Mouse (Mus musculus) olfactory bulb, adult 2 months (tissue): ENCODE measurements around the gene Aes. TPM values are rescaled to one million over a fixed set of nuclear protein-coding genes. Genes with fewer than 3 reads are reported as not detected.

ENCODE experiments used
- H3K27ac ChIP-seq: fragments of 200-500 bp; 2 replicates; pipeline ENCODE4 v1.5.1; 2012; ENCODE audit warnings: low read depth, low read length; ENCODE audit not compliant: insufficient read depth
- H3K4me1 ChIP-seq: fragments of 200-500 bp; 2 replicates; pipeline ENCODE4 v1.6.1; 2012; ENCODE audit warnings: low read length; ENCODE audit not compliant: control insufficient read depth, insufficient read depth
- H3K4me3 ChIP-seq: fragments of 200-500 bp; 2 replicates; pipeline ENCODE4 v1.5.1; 2012; ENCODE audit warnings: mild to moderate bottlenecking, low read depth, low read length, moderate library complexity; ENCODE audit not compliant: insufficient read depth
- CTCF ChIP-seq: fragments of 200-500 bp; IDR thresholded peaks from 2 replicates; pipeline ENCODE4 v1.5.1; 2012; ENCODE audit warnings: low read depth, mild to moderate bottlenecking, low read length, moderate library complexity; ENCODE audit not compliant: insufficient read depth
- POLR2A ChIP-seq: fragments of 200-500 bp; IDR thresholded peaks from 2 replicates; pipeline ENCODE4 v1.6.1; 2012; ENCODE audit warnings: mild to moderate bottlenecking, low read depth, low read length, moderate library complexity; ENCODE audit not compliant: insufficient read depth
- WGBS: fragments of 180-500 bp; shearing (Covaris S2); methylation state at CpG from one replicate; pipeline ENCODE4 v1.1.7; 2018; 5-methylcytosine and 5-hydroxymethylcytosine counted together
- polyA plus RNA-seq: library from polyadenylated mRNA; stranded (reverse); fragments of >200 nt; gene quantifications from 2 replicates; pipeline ENCODE4 v1.2.4, GENCODE M21; 2012; ENCODE audit warnings: low replicate concordance; ENCODE audit not compliant: missing spikeins, insufficient read depth, insufficient read length

Aes gene
- polyA plus RNA-seq, 1 experiment, result 1,500 TPM

DNA sequence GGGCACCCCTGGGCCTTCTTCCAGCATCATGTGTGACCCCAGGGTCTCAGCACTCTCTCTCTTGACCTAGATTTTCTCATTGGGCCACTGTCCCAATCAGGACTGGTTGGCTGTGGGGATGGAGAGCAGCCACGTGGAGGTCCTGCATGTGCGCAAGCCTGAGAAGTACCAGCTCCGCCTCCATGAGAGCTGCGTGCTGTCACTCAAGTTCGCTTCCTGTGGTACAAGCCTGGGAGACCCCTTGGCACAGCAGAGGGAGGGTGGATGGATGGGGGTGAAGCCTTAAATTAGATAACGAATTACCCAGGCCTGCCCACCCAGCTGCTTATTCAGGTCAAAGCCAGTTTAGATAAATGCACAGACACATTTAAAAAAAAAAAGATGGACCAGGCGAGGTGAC lies 29.5 kb downstream of the Aes start:
- no peak for TF ChIP-seq CTCF
- TF ChIP-seq POLR2A, result no peak
- no peak overlapping the region for H3K4me3 ChIP-seq
- no peaks in the 10 kb centered on the region for H3K4me1 ChIP-seq
- WGBS, result 73% methylated on average over 7 of the region's 7 CpGs
- H3K27ac ChIP-seq, result no peak overlapping the region

DNA sequence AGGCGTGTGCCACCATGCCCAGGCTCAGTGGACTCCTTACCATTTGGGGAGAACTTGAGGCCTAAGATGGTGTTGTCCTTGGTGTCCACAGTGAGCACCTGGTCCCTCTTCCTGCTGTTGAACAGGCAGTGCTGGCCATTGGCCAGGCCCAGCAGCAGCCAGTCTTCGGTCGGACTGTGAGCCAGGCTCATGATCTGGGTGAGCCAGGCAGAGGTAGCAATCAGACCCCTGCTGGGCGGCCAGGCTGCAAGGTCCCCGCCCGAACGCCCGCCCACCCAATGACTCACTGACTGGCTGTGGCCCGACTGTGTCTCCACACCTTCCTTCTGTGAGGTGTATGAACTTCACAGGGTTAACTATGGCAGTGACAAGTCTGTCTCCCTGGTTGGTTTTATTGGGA lies 32.6 kb downstream of the Aes start:
- peaks cover 20% of the 10 kb centered on the region for H3K4me1 ChIP-seq
- H3K27ac ChIP-seq, result no peak overlapping the region
- no peak overlapping the region for H3K4me3 ChIP-seq
- WGBS, result 58% methylated on average over 9 of the region's 9 CpGs
- TF ChIP-seq CTCF, result no peak
- TF ChIP-seq POLR2A, result no peak

- TF ChIP-seq POLR2A, result no peak
- TF ChIP-seq CTCF, result no peak
- no peak overlapping the region for H3K27ac ChIP-seq
- no peak overlapping the region for H3K4me3 ChIP-seq
- H3K4me1 ChIP-seq, result peaks cover 27% of the 10 kb centered on the region
- 76% methylated on average over 7 of the region's 7 CpGs for WGBS
Measured at GRCm38 (mm10) chr10:81592631-81593030, 33.3 kb downstream of the Aes start.

DNA sequence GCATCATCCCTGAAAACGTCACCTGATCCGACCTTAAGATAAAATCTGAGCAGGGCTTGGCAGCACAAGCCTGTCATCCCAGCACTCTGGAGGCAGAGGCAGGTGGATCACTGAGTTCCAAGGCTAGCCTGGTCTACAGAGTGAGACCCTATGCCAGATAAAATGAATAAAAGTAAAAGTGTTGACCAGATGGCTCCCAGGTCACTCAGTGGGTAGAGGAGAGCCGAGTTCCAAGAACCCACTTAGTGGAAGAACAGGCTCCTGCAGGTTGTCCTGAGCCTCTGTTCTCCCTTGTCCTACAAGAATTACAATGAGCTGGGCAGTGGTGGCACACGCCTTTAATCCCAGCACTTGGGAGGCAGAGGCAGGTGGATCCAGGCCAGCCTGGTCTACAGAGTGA lies 33.9 kb downstream of the Aes start:
- TF ChIP-seq POLR2A (no peak), CTCF (no peak)
- Histone ChIP-seq H3K27ac (no peak overlapping the region), H3K4me1 (peaks cover 30% of the 10 kb centered on the region), H3K4me3 (no peak overlapping the region)
- 79% methylated on average over 4 of the region's 4 CpGs for WGBS

DNA sequence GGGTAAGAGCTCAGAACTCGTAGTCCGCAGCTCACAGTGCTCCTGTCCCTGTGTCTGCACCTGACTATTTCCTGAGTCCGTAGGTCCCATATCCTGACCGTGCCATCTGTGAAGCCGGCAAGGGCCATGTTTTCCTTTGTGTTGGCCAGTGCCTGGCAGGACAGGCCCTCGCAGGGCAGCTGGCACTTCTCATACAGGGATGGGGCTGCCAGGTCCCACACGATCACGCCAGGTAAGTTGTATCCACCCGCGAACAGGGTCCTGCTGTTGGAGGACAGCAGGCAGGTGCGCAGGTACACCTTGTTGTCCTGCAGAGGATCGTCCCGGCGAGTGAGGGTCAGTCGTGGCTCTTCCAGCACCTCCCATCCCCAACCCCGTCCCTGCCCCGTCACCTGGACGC lies 34.6 kb downstream of the Aes start:
- TF ChIP-seq POLR2A (no peak), CTCF (no peak)
- Histone ChIP-seq H3K4me1 (peaks cover 30% of the 10 kb centered on the region), H3K27ac (no peak overlapping the region), H3K4me3 (no peak overlapping the region)
- 82% methylated on average over 18 of the region's 18 CpGs for WGBS

- 43% methylated on average over 5 of the region's 5 CpGs for WGBS
- Histone ChIP-seq H3K27ac (no peak overlapping the region), H3K4me3 (no peak overlapping the region), H3K4me1 (peaks cover 32% of the 10 kb centered on the region)
- TF ChIP-seq POLR2A, result no peak
- TF ChIP-seq CTCF, result no peak
Measured at GRCm38 (mm10) chr10:81595599-81595998, 36.3 kb downstream of the Aes start.

- 7% methylated on average over 10 of the region's 10 CpGs for WGBS
- TF ChIP-seq POLR2A, result no peak
- no peak for TF ChIP-seq CTCF
- Histone ChIP-seq H3K27ac (no peak overlapping the region), H3K4me3 (no peak overlapping the region), H3K4me1 (peaks cover 39% of the 10 kb centered on the region)
Measured at GRCm38 (mm10) chr10:81596611-81597010, 37.3 kb downstream of the Aes start.

GRCm38 (mm10) chr10:81597137-81597950 lies 38.1 kb downstream of the Aes start:
- Histone ChIP-seq H3K4me1 (peaks cover 39% of the 10 kb centered on the region), H3K27ac (no peak overlapping the region), H3K4me3 (no peak overlapping the region)
- TF ChIP-seq POLR2A (no peak), CTCF (no peak)
- WGBS, result 11% methylated on average over 11 of the region's 12 CpGs

DNA sequence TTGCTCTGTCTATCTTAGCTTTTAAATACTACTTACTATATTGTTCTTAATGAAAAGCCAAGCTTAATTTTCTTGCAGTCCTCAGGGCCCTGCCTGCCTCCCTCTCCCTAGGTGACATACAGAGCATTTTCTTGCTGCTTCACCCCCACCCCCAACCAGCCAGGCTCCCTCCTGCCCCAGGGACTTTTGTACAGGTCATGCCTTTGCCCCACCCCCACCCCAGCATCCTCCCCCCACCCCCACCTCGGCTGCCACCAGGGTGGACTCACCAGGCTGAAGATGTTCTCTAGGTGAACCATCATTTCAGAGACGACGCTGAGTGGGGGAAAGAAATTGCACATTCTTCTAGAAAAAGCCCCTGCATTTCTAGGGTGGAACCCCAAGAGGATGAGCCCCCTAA lies 39.1 kb downstream of the Aes start:
- no peak for TF ChIP-seq CTCF
- no peak for TF ChIP-seq POLR2A
- Histone ChIP-seq H3K4me1 (peaks cover 39% of the 10 kb centered on the region), H3K4me3 (no peak overlapping the region), H3K27ac (no peak overlapping the region)
- WGBS, result 62% methylated on average over 3 of the region's 3 CpGs

DNA sequence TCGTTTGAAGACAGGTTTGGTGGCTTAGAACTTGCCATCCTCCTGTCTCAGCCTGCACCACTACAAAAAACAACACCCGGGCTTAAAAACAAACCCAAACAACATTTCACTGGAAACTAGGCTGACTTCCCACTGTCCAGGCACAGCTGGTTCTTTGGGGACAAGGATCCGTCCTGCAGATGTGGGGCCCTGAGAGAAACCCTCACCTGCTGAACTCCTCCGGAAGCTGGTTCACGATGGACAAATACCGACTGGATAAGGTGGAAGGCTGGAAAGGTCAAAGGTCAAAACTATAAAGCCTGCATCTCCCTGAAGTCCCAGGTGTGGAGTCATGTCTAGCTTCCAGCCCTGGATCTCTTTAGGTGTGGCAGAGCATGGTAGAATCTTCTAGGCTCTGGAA lies 39.6 kb downstream of the Aes start:
- 69% methylated on average over 6 of the region's 6 CpGs for WGBS
- H3K27ac ChIP-seq, result no peak overlapping the region
- no peak overlapping the region for H3K4me3 ChIP-seq
- peaks cover 39% of the 10 kb centered on the region for H3K4me1 ChIP-seq
- TF ChIP-seq CTCF, result no peak
- no peak for TF ChIP-seq POLR2A
